Mouse (Mus musculus) lung, postnatal 14 days (tissue): ENCODE data around the gene Rnf212.

Experiments used
- DNase-seq: peaks from one replicate; pipeline ENCODE4 v3.0.0; 2021

The Rnf212 gene

GRCm38 (mm10) chr5:108708981-108709731 is 65.6 kb downstream of the Rnf212 start:
- DNase-seq = no peak

GRCm38 (mm10) chr5:108708419-108708818 is 66.4 kb downstream of the Rnf212 start:
- no peak for DNase-seq

- DNase-seq = no peak
Observed at GRCm38 (mm10) chr5:108707758-108708157, 67.0 kb downstream of the Rnf212 start.

- no peak for DNase-seq
Observed at GRCm38 (mm10) chr5:108703754-108704626, 70.8 kb downstream of the Rnf212 start.

GRCm38 (mm10) chr5:108701341-108702021 is 73.3 kb downstream of the Rnf212 start:
- no peak for DNase-seq

GRCm38 (mm10) chr5:108700346-108700745 is 74.4 kb downstream of the Rnf212 start:
- no peak for DNase-seq

GRCm38 (mm10) chr5:108697341-108697753 is 77.4 kb downstream of the Rnf212 start:
- no peak for DNase-seq

- DNase-seq = no peak
Observed at GRCm38 (mm10) chr5:108696542-108696941, 78.2 kb downstream of the Rnf212 start.

GRCm38 (mm10) chr5:108695861-108696260 is 78.9 kb downstream of the Rnf212 start:
- DNase-seq = no peak

GRCm38 (mm10) chr5:108694352-108695261 is 80.2 kb downstream of the Rnf212 start:
- peak; percentile 32 for DNase-seq

- peak; percentile 87 for DNase-seq
Observed at GRCm38 (mm10) chr5:108693872-108694288, 80.9 kb downstream of the Rnf212 start.

- DNase-seq = peak; percentile 77
Observed at GRCm38 (mm10) chr5:108692271-108692670, 82.5 kb downstream of the Rnf212 start, which contains the start of gene Fgfrl1. Gene Fgfrl1, plus strand, starts transcription at chr5:108692382.

GRCm38 (mm10) chr5:108691152-108691551 is 83.6 kb downstream of the Rnf212 start:
- peak; percentile 14 for DNase-seq

- DNase-seq = no peak
Observed at GRCm38 (mm10) chr5:108689091-108689490, 85.7 kb downstream of the Rnf212 start.

GRCm38 (mm10) chr5:108680871-108681270 is 93.9 kb downstream of the Rnf212 start:
- no peak for DNase-seq

GRCm38 (mm10) chr5:108679909-108680308 is 94.9 kb downstream of the Rnf212 start:
- DNase-seq = no peak
